Mouse (Mus musculus) lung, embryonic 14.5 days (tissue): Measurements from ENCODE around the gene Reep3. TPM values are rescaled to one million over a fixed set of nuclear protein-coding genes. Genes with fewer than 3 reads are reported as not detected.

Experiments used
- ATAC-seq: fragments of 200-750 bp; cut with Nextera tagmentation; 2 replicates; pipeline ENCODE4 v1.8.0; 2017; ENCODE audit warnings: mild to moderate bottlenecking, moderate TSS enrichment, moderate library complexity; ENCODE audit not compliant: insufficient read depth
- DNase-seq: peaks from one replicate; pipeline ENCODE4 v3.0.0-alpha.2; 2015
- H3K27ac ChIP-seq: fragments of 300-500 bp; sonication (generic); 2 replicates; pipeline ENCODE4 v1.5.1; 2014; ENCODE audit warnings: low read depth, mild to moderate bottlenecking, moderate library complexity
- H3K27me3 ChIP-seq: fragments of 300-500 bp; sonication (generic); 2 replicates; pipeline ENCODE4 v1.6.1; 2014; ENCODE audit warnings: low read length, control low read depth; ENCODE audit not compliant: insufficient read depth
- H3K36me3 ChIP-seq: fragments of 300-500 bp; sonication (generic); 2 replicates; pipeline ENCODE4 v1.6.1; 2014; ENCODE audit warnings: control low read depth; ENCODE audit not compliant: insufficient read depth
- H3K4me1 ChIP-seq: fragments of 300-500 bp; sonication (generic); 2 replicates; pipeline ENCODE4 v1.6.1; 2014; ENCODE audit warnings: antibody characterized with exemption, control low read depth; ENCODE audit not compliant: insufficient read depth
- H3K4me2 ChIP-seq: fragments of 300-500 bp; sonication (generic); 2 replicates; pipeline ENCODE4 v1.6.1; 2014; ENCODE audit warnings: mild to moderate bottlenecking
- H3K4me3 ChIP-seq: fragments of 300-500 bp; sonication (generic); 2 replicates; pipeline ENCODE4 v1.5.1; 2014; ENCODE audit warnings: low read depth, low read length
- H3K9ac ChIP-seq: fragments of 300-500 bp; sonication (generic); 2 replicates; pipeline ENCODE4 v1.6.1; 2014
- H3K9me3 ChIP-seq: fragments of 300-500 bp; sonication (generic); 2 replicates; pipeline ENCODE4 v1.6.1; 2016; ENCODE audit warnings: low read depth, low read length, control low read depth
- CTCF ChIP-seq: IDR thresholded peaks from 2 replicates; pipeline ENCODE4 v1.5.1; 2016; ENCODE audit warnings: antibody characterized with exemption, low read depth
- WGBS: fragments of 180-500 bp; shearing (Covaris S2); extraction: QIAGEN DNeasy Blood & Tissue Kit; methylation state at CpG from one replicate; pipeline ENCODE4 v1.1.7; 2014; 5-methylcytosine and 5-hydroxymethylcytosine counted together
- polyA plus RNA-seq: library from polyadenylated mRNA; unstranded; fragments of >200 nt; fragmentation: Nextera tagmentation; extraction: Ambion mirVana; gene quantifications from 2 replicates; pipeline ENCODE4 v1.2.1, GENCODE M21; 2014

Reep3 gene
- polyA plus RNA-seq, 1 experiment from 2014 or later, result 31.7 TPM

DNA sequence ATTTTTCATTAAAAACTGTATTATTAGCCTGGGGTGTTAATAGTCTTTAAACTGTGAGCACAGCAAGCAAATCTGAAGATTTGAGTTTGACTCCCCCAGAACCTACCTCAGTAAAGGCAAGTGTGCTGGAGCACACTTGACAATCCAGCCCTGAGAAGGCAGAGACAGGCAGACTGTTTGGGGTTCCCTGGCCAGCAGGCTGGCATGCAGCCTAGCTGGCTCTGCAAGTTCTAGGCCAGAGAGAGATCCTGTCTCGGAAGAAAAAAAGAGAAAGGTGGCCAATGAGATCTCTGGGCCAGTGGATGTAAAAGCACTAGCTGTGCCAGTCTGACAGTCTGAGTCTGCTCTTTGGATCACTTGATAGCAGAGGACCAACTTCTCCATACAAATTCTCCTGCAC is 32.8 kb upstream of the Reep3 start:
- Histone ChIP-seq H3K4me3 (no peak overlapping the region), H3K9ac (no peak overlapping the region), H3K4me2 (no peak overlapping the region), H3K4me1 (peaks cover 6% of the 10 kb centered on the region), H3K27me3 (no peaks in the 10 kb centered on the region), H3K9me3 (no peaks in the 10 kb centered on the region), H3K27ac (no peak overlapping the region), H3K36me3 (no peaks in the 10 kb centered on the region)
- ATAC-seq (no peak), DNase-seq (no peak)
- WGBS, result 55% methylated on average over 1 of the region's 1 CpGs
- TF ChIP-seq CTCF, result no peak

DNA sequence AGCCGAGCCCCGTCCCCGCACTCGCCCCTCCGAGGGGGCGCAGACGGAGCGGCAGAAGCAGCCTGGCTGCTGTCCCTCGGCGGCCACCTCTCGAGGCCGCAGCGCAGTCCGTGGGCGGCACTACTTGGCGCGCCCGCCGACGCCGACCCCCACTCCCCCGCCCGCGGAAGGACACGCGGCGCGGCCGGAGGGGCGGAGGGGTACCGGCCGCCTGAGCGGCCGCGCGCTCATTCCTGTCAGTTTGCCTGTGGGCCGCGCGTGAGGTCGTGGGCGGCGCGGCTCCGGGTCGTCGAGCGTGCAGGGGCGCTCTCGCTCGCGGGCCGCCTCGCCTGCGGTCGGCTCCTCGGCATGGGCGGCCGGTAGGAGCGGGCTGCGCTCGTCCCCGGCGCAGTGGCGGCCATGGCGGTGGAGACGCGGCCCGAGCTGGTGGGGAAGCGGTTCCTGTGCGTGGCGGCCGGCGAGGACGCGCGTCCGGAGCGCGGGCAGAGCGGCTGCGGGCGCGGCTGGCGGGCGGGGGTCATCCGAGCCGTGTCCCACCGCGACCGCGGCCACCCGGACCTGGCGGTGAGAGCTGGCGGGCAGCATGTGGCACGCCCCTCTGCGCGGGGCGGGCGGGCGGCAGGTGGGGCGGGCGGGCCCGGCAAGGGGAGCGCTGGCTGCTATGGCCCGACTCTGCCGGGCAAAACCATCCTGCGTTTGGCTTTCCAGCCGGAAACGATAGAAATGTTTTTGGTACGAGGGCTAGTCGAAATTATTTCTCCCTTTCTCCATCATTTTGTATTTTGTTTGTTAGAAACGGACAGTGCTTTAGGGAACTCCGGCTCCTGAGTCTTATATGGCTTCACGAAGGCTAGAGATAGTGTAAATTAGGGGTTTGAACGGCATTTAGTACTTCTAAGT is 30.4 kb upstream of the Reep3 start:
- no peak for TF ChIP-seq CTCF
- no peaks in the 10 kb centered on the region for H3K9me3 ChIP-seq
- peak overlapping the region; percentile 96 for H3K4me2 ChIP-seq
- H3K36me3 ChIP-seq, result no peaks in the 10 kb centered on the region
- H3K9ac ChIP-seq, result peak overlapping the region; percentile 77
- 1% methylated on average over 99 of the region's 115 CpGs for WGBS
- peaks cover 6% of the 10 kb centered on the region for H3K4me1 ChIP-seq
- peak overlapping the region; percentile 77 for H3K27ac ChIP-seq
- peak overlapping the region; percentile 87 for H3K4me3 ChIP-seq
- ATAC-seq (peak; percentile 77), DNase-seq (peak; percentile 75)
- H3K27me3 ChIP-seq, result no peaks in the 10 kb centered on the region

DNA sequence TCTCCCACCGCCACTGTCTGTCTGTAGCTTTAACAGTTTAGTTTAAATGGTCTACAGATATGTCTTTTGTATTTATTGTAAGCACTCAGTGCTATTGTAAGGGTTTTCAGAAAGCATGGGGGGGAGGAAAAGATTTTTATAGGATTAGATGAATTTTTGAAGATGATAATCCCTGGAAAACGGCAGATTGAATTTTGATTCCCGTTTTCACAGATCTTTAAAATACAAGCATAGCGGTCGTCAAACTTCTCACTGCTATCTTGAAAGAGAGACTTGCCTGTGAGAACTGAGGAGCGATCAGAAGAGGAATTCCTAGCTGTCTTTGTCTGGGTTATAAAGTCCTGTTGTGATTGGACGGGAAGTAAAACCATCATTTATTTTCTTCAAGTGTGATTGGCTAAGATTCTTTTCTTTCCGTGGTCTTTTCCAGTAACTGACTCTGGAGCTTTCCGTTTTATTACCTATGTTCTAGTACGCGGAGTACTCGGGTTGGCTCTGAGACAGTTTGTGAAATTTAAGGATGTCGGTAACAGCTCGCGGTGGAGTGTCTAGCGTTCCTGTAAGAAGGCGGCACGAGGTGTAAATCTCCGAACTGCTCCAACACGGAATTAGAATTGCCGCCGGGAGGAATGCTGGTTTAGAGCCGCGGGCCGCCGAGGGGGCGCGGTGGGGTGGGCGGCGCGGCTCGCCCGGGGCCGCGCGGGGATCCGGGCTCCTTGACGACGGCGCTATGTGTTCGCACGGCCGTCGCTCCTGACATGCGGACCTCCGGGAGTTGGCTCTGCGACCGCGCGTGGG is 29.5 kb upstream of the Reep3 start:
- Histone ChIP-seq H3K27ac (peak overlapping the region; percentile 77), H3K36me3 (no peaks in the 10 kb centered on the region), H3K4me3 (peak overlapping the region; percentile 87), H3K9ac (peak overlapping the region; percentile 77), H3K4me2 (peak overlapping the region; percentile 96), H3K27me3 (no peaks in the 10 kb centered on the region), H3K4me1 (peaks cover 6% of the 10 kb centered on the region), H3K9me3 (no peaks in the 10 kb centered on the region)
- WGBS, result under 1% methylated on average over 45 of the region's 50 CpGs
- peak; percentile 78 for DNase-seq
- peak; percentile 79 for ATAC-seq
- no peak for TF ChIP-seq CTCF

DNA sequence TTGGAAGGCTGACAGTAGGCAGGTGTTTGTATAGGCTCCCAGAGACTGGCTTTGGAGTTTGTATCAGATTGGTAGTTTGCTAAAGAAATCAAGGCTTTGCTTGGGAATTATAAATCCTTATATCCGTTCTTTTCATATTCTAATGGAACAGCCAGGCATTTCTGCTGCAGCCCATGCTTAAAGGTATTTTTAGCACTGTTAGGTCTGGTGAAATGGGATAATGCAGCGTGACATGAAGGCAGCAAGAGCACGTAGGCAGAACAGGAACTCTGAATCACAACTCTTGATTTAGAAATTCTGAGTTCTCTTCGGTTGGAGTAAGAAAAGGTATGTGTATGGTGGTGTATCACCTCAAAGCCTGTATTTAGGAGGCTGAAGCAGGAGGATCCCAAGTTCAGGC is 27.4 kb upstream of the Reep3 start:
- H3K36me3 ChIP-seq, result no peaks in the 10 kb centered on the region
- DNase-seq, result no peak
- no peaks in the 10 kb centered on the region for H3K9me3 ChIP-seq
- H3K27me3 ChIP-seq, result no peaks in the 10 kb centered on the region
- no peak overlapping the region for H3K4me3 ChIP-seq
- no peak for TF ChIP-seq CTCF
- WGBS, result 85% methylated on average over 4 of the region's 4 CpGs
- H3K9ac ChIP-seq, result no peak overlapping the region
- no peak overlapping the region for H3K4me2 ChIP-seq
- H3K4me1 ChIP-seq, result peaks cover 10% of the 10 kb centered on the region
- ATAC-seq, result no peak
- H3K27ac ChIP-seq, result 0 out of 2 replicates have a peak overlapping the region, but pooled peaks have one; percentile 42

DNA sequence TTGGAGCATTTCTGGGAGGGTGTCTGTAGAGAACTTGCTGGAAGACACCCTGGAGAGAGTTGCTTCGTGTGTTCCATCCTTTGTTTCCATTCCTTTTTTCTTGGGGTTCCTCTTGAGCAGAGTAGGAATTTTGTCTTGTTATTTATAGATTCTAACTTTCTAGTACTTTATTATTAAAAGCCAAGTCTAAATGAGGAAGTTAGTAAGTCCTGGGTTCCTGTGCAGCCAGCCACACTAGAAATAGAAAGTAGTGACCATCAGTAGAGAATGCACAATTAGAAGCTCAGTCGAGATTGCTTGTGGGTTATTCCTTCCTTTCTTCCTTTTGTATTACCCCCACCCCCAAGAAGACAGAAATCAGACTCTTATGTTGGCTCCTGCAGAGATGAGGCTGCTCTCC is 27.0 kb upstream of the Reep3 start:
- H3K4me3 ChIP-seq, result no peak overlapping the region
- no peaks in the 10 kb centered on the region for H3K36me3 ChIP-seq
- DNase-seq (no peak), ATAC-seq (no peak)
- no peaks in the 10 kb centered on the region for H3K27me3 ChIP-seq
- 0 out of 2 replicates have a peak overlapping the region, but pooled peaks have one; percentile 42 for H3K27ac ChIP-seq
- TF ChIP-seq CTCF, result no peak
- H3K9ac ChIP-seq, result no peak overlapping the region
- peaks cover 10% of the 10 kb centered on the region for H3K4me1 ChIP-seq
- no peak overlapping the region for H3K4me2 ChIP-seq
- no peaks in the 10 kb centered on the region for H3K9me3 ChIP-seq
- 67% methylated on average over 2 of the region's 2 CpGs for WGBS

DNA sequence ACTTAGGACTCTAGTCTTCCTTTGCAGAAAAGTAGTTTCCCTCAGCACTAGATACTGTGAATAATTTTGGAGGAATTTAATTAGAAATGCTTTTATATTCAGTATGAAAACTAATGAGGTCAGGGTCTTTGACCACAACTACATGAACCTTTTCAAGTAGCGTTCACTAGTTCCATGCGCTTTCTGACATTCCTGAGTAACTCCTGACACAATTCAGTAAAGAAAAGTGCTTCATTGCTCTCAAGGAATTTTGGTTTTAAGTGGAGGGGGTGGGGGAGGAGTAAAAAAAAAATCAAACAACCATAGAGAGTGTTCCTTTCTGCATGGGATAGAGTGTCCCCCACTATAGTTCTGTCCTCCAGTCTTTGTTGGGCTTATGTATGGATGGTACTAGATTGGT is 23.9 kb upstream of the Reep3 start:
- ATAC-seq (no peak), DNase-seq (no peak)
- no peak overlapping the region for H3K27ac ChIP-seq
- H3K9me3 ChIP-seq, result no peaks in the 10 kb centered on the region
- H3K4me2 ChIP-seq, result no peak overlapping the region
- peaks cover 8% of the 10 kb centered on the region; the same call in 1 of the 2 replicates for H3K4me1 ChIP-seq
- H3K4me3 ChIP-seq, result no peak overlapping the region
- no peak overlapping the region for H3K9ac ChIP-seq
- 67% methylated on average over 2 of the region's 2 CpGs for WGBS
- H3K36me3 ChIP-seq, result no peaks in the 10 kb centered on the region
- TF ChIP-seq CTCF, result no peak
- no peaks in the 10 kb centered on the region for H3K27me3 ChIP-seq

DNA sequence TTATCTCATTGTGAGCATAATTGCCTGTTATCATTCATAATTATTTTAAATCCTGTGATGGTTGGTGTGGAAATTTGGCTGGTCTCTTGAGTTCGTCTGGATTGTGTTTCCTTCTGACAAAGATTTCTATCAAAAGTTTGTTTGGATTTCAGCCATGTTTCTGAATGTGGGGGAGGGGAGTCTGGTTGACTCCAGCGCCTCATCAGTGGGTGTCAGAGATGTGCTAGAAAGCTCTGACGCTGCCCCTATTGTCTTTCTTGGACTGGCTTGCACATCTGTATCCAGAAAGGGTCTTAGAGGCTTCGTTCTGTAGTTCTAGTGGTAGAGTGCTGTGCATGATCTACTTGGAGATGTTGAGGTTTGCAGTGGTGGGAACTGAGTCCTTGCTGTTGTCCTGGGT is 23.4 kb upstream of the Reep3 start:
- ATAC-seq (no peak), DNase-seq (peak; percentile 73)
- Histone ChIP-seq H3K27me3 (no peaks in the 10 kb centered on the region), H3K27ac (no peak overlapping the region), H3K9ac (no peak overlapping the region), H3K4me1 (peaks cover 10% of the 10 kb centered on the region), H3K4me2 (no peak overlapping the region), H3K4me3 (no peak overlapping the region), H3K36me3 (no peaks in the 10 kb centered on the region), H3K9me3 (no peaks in the 10 kb centered on the region)
- 29% methylated on average over 4 of the region's 4 CpGs for WGBS
- no peak for TF ChIP-seq CTCF
